In the genomic region with DNA sequence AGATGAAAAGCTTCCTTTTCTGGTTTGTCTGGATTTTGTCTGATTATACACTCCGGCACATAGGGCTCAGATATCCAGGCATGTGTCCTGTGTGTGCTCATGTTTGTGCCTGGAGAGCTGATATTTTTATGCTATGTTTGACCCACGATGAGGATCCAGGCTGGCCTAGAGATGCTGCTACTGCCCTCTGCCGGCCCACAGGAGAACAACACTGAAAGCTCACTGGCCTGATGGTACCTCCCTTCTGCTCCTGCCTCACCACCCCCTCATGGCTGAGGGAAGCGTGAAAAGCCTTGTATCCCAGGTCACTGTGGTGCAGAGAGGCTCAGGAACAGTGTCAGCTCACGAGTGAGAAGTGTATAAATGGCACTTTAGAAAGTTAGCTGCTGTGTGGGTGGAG, we compare ENCODE assay signal across 8 mouse cellular contexts. TPM values are rescaled to one million over a fixed set of nuclear protein-coding genes. Genes with fewer than 3 reads are reported as not detected.
DNase-seq lines count a peak whose midpoint lies in the region; ATAC-seq and TF ChIP-seq lines count a peak whose summit lies in the region.

No protein-coding gene starts in this region.

- no peak overlapping the region for H3K27ac ChIP-seq in hindbrain, embryonic 11.5 days (ENCODE audit: low read depth, low read length)
- no peak overlapping the region for H3K27ac ChIP-seq in hindbrain, embryonic 13.5 days
- no peak overlapping the region for H3K27ac ChIP-seq in cortical plate, adult 2 months (ENCODE audit: insufficient read depth, low read length)
- H3K27ac ChIP-seq in kidney, embryonic 14.5 days (ENCODE audit: low read depth, low read length) = no peak overlapping the region
- no peak overlapping the region for H3K27ac ChIP-seq in limb, embryonic 13.5 days
- H3K27ac ChIP-seq in midbrain, postnatal 0 days (ENCODE audit: low read depth, low read length) = no peak overlapping the region

- H3K4me1 ChIP-seq in hindbrain, embryonic 11.5 days (replicated peaks; ENCODE audit: control insufficient read depth, insufficient read depth, low read length) = no peaks in the 10 kb centered on the region
- 0 out of 2 replicates have a peak, but pooled peaks cover 7% of the 10 kb centered on the region for H3K4me1 ChIP-seq in hindbrain, embryonic 13.5 days (replicated peaks)
- no peaks in the 10 kb centered on the region for H3K4me1 ChIP-seq in cortical plate, adult 2 months (ENCODE audit: control insufficient read depth, insufficient read depth, low read length)
- no peaks in the 10 kb centered on the region; the same call in 1 of the 2 replicates for H3K4me1 ChIP-seq in kidney, embryonic 14.5 days (ENCODE audit: control insufficient read depth, insufficient read depth, low read length)
- peaks cover 11% of the 10 kb centered on the region; the same call in 1 of the 2 replicates for H3K4me1 ChIP-seq in limb, embryonic 13.5 days
- H3K4me1 ChIP-seq in midbrain, postnatal 0 days (ENCODE audit: insufficient read depth, low read length) = no peaks in the 10 kb centered on the region

- intact Hi-C loops in gastrocnemius, postnatal 36 days (cut with DNase I) = loop anchor here (2.0 to 5.0 kb wide), 2 partner anchors 47 to 104 kb away; no protein-coding TSS in a partner anchor

- H3K36me3 ChIP-seq in hindbrain, embryonic 11.5 days (ENCODE audit: control insufficient read depth, insufficient read depth, low read length) = no peaks in the 10 kb centered on the region
- H3K36me3 ChIP-seq in hindbrain, embryonic 13.5 days = no peaks in the 10 kb centered on the region
- no peaks in the 10 kb centered on the region for H3K36me3 ChIP-seq in kidney, embryonic 14.5 days (ENCODE audit: control insufficient read depth, insufficient read depth, low read length)
- no peaks in the 10 kb centered on the region for H3K36me3 ChIP-seq in limb, embryonic 13.5 days
- H3K36me3 ChIP-seq in midbrain, postnatal 0 days (ENCODE audit: insufficient read depth, low read length) = no peaks in the 10 kb centered on the region

- peak; percentile 94 for TF ChIP-seq CTCF in cortical plate, adult 2 months (IDR thresholded peaks at IDR 0.05; ENCODE audit: extremely low read depth, insufficient read depth, low read length)
- peak; percentile 95 for TF ChIP-seq CTCF in midbrain, postnatal 0 days (IDR thresholded peaks at IDR 0.05)

- DNase-seq in hindbrain, embryonic 11.5 days (ENCODE audit: low spot score) = peak; percentile 89
- DNase-seq in gastrocnemius, postnatal 36 days = peak; percentile 74 to 86
- DNase-seq in midbrain, postnatal 0 days (ENCODE audit: low spot score) = peak; percentile 77
- peak; percentile 64 to 82 for DNase-seq in spleen, postnatal 10 days (ENCODE audit: low spot score in 2 of 2)

- 6% methylated on average over 5 of the region's 5 CpGs for WGBS in hindbrain, embryonic 11.5 days
- 10% methylated on average over 5 of the region's 5 CpGs for WGBS in hindbrain, embryonic 13.5 days
- 6% methylated on average over 5 of the region's 5 CpGs for WGBS in kidney, embryonic 14.5 days
- 5% methylated on average over 5 of the region's 5 CpGs for WGBS in limb, embryonic 13.5 days
- WGBS in midbrain, postnatal 0 days = 7% methylated on average over 5 of the region's 5 CpGs

- H3K4me2 ChIP-seq in hindbrain, embryonic 11.5 days (replicated peaks; ENCODE audit: low read depth, low read length) = no peak overlapping the region
- H3K4me2 ChIP-seq in hindbrain, embryonic 13.5 days = no peak overlapping the region
- H3K4me2 ChIP-seq in kidney, embryonic 14.5 days (replicated peaks; ENCODE audit: low read depth, low read length) = no peak overlapping the region
- no peak overlapping the region for H3K4me2 ChIP-seq in limb, embryonic 13.5 days (replicated peaks)
- H3K4me2 ChIP-seq in midbrain, postnatal 0 days (ENCODE audit: low read depth, low read length, poor library complexity, severe bottlenecking) = no peak overlapping the region

- no peak for TF ChIP-seq POLR2A in cortical plate, adult 2 months (IDR thresholded peaks at IDR 0.05; ENCODE audit: extremely low read depth, insufficient read depth, low read length)

- no peak overlapping the region for H3K9ac ChIP-seq in hindbrain, embryonic 11.5 days (ENCODE audit: low read depth, low read length)
- H3K9ac ChIP-seq in hindbrain, embryonic 13.5 days = no peak overlapping the region
- no peak overlapping the region for H3K9ac ChIP-seq in kidney, embryonic 14.5 days (ENCODE audit: low read depth, low read length)
- H3K9ac ChIP-seq in limb, embryonic 13.5 days = no peak overlapping the region
- H3K9ac ChIP-seq in midbrain, postnatal 0 days (replicated peaks; ENCODE audit: low read length, poor library complexity, severe bottlenecking) = no peak overlapping the region

- ATAC-seq in hindbrain, embryonic 11.5 days (ENCODE audit: low FRiP score) = no peak; the same call in 1 of the 2 replicates
- no peak for ATAC-seq in hindbrain, embryonic 13.5 days (ENCODE audit: low FRiP score)
- ATAC-seq in kidney, embryonic 14.5 days (ENCODE audit: low FRiP score, low TSS enrichment) = peak; percentile 53; the same call in 1 of the 2 replicates
- peak; percentile 52; the same call in 1 of the 2 replicates for ATAC-seq in limb, embryonic 13.5 days (ENCODE audit: low FRiP score, low read depth)
- 0 out of 2 replicates have a peak, but pooled peaks have one; percentile 44 for ATAC-seq in midbrain, postnatal 0 days (ENCODE audit: low FRiP score)

- no peaks in the 10 kb centered on the region for H3K9me3 ChIP-seq in hindbrain, embryonic 11.5 days (ENCODE audit: control insufficient read depth, low read length)
- no peaks in the 10 kb centered on the region for H3K9me3 ChIP-seq in hindbrain, embryonic 13.5 days
- no peaks in the 10 kb centered on the region for H3K9me3 ChIP-seq in kidney, embryonic 14.5 days (ENCODE audit: control insufficient read depth, low read length)
- H3K9me3 ChIP-seq in limb, embryonic 13.5 days = no peaks in the 10 kb centered on the region
- no peaks in the 10 kb centered on the region for H3K9me3 ChIP-seq in midbrain, postnatal 0 days (ENCODE audit: low read length)

- H3K4me3 ChIP-seq in hindbrain, embryonic 11.5 days (ENCODE audit: low read depth, low read length) = no peak overlapping the region
- H3K4me3 ChIP-seq in hindbrain, embryonic 13.5 days = no peak overlapping the region
- H3K4me3 ChIP-seq in cortical plate, adult 2 months (ENCODE audit: insufficient read depth, low read length) = no peak overlapping the region
- H3K4me3 ChIP-seq in kidney, embryonic 14.5 days (ENCODE audit: low read length) = no peak overlapping the region
- H3K4me3 ChIP-seq in limb, embryonic 13.5 days = no peak overlapping the region
- no peak overlapping the region for H3K4me3 ChIP-seq in midbrain, postnatal 0 days (ENCODE audit: low read depth, low read length)

- no peaks in the 10 kb centered on the region for H3K27me3 ChIP-seq in hindbrain, embryonic 11.5 days (ENCODE audit: control insufficient read depth, insufficient read depth, low read length)
- H3K27me3 ChIP-seq in hindbrain, embryonic 13.5 days = no peaks in the 10 kb centered on the region
- H3K27me3 ChIP-seq in kidney, embryonic 14.5 days (ENCODE audit: control insufficient read depth, insufficient read depth, low read length) = no peaks in the 10 kb centered on the region
- H3K27me3 ChIP-seq in limb, embryonic 13.5 days = no peaks in the 10 kb centered on the region
- H3K27me3 ChIP-seq in midbrain, postnatal 0 days (ENCODE audit: insufficient read depth, low read length) = no peaks in the 10 kb centered on the region

RNA-seq across cellular contexts. Expression of gene Ankrd2, which starts 9.6 kb away (rescaled TPM):
- polyA plus RNA-seq in hindbrain, embryonic 11.5 days (2014; fragmentation: Nextera tagmentation; extraction: Ambion mirVana) = not detected in 2 replicates
- polyA plus RNA-seq in hindbrain, embryonic 13.5 days (2015; fragmentation: Nextera tagmentation; extraction: Ambion mirVana) = 0.35 and 0.53 TPM in 2 replicates
- polyA plus RNA-seq in cortical plate, adult 2 months (2012; rRNA removed) = 0.33 and 0.45 TPM in 2 replicates
- 100 to 1,000 TPM; 121 to 331 TPM for total RNA-seq in gastrocnemius, postnatal 36 days (2021)
- polyA plus RNA-seq in kidney, embryonic 14.5 days (2014; fragmentation: Nextera tagmentation; extraction: Ambion mirVana) = not detected in 2 replicates
- polyA plus RNA-seq in limb, embryonic 13.5 days (2015; fragmentation: Nextera tagmentation; extraction: Ambion mirVana) = 0.22 and 0.57 TPM in 2 replicates
- 0.71 and 1.7 TPM in 2 replicates for total RNA-seq in midbrain, postnatal 0 days (2014; rRNA removed)
- polyA plus RNA-seq in midbrain, postnatal 0 days (2015; fragmentation: Nextera tagmentation; extraction: Ambion mirVana) = 0.81 and 2.4 TPM in 2 replicates

RNA-seq across cellular contexts. Expression of gene Hoga1, which starts 19.3 kb away (rescaled TPM):
- 0.67 and 1.1 TPM in 2 replicates for polyA plus RNA-seq in hindbrain, embryonic 11.5 days (2014; fragmentation: Nextera tagmentation; extraction: Ambion mirVana)
- 1.3 and 1.7 TPM in 2 replicates for polyA plus RNA-seq in hindbrain, embryonic 13.5 days (2015; fragmentation: Nextera tagmentation; extraction: Ambion mirVana)
- 1.4 and 1.9 TPM in 2 replicates for polyA plus RNA-seq in cortical plate, adult 2 months (2012; rRNA removed)
- total RNA-seq in gastrocnemius, postnatal 36 days (2021) = 1 to 10 TPM; 2.9 to 3.7 TPM
- polyA plus RNA-seq in kidney, embryonic 14.5 days (2014; fragmentation: Nextera tagmentation; extraction: Ambion mirVana) = 7.2 and 9.8 TPM in 2 replicates
- 1.6 and 1.7 TPM in 2 replicates for polyA plus RNA-seq in limb, embryonic 13.5 days (2015; fragmentation: Nextera tagmentation; extraction: Ambion mirVana)
- 3.1 TPM in 2 replicates for total RNA-seq in midbrain, postnatal 0 days (2014; rRNA removed)
- polyA plus RNA-seq in midbrain, postnatal 0 days (2015; fragmentation: Nextera tagmentation; extraction: Ambion mirVana) = 3.4 and 4.0 TPM in 2 replicates

RNA-seq across cellular contexts. Expression of gene 4933411K16Rik, which starts 25.9 kb away (rescaled TPM):
- polyA plus RNA-seq in hindbrain, embryonic 11.5 days (2014; fragmentation: Nextera tagmentation; extraction: Ambion mirVana) = 0.11 TPM in 1 of 2 replicates, not detected in the other
- polyA plus RNA-seq in hindbrain, embryonic 13.5 days (2015; fragmentation: Nextera tagmentation; extraction: Ambion mirVana) = not detected in 2 replicates
- 0.08 and 0.13 TPM in 2 replicates for polyA plus RNA-seq in cortical plate, adult 2 months (2012; rRNA removed)
- under 1 TPM; 0.30 to 0.38 TPM for total RNA-seq in gastrocnemius, postnatal 36 days (2021)
- polyA plus RNA-seq in kidney, embryonic 14.5 days (2014; fragmentation: Nextera tagmentation; extraction: Ambion mirVana) = 0.33 and 0.61 TPM in 2 replicates
- 0.17 TPM in 1 of 2 replicates, not detected in the other for polyA plus RNA-seq in limb, embryonic 13.5 days (2015; fragmentation: Nextera tagmentation; extraction: Ambion mirVana)
- total RNA-seq in midbrain, postnatal 0 days (2014; rRNA removed) = 0.24 TPM in 1 of 2 replicates, not detected in the other
- polyA plus RNA-seq in midbrain, postnatal 0 days (2015; fragmentation: Nextera tagmentation; extraction: Ambion mirVana) = not detected in 2 replicates

RNA-seq across cellular contexts. Expression of gene Ubtd1, which starts 44.6 kb away (rescaled TPM):
- 6.5 and 7.7 TPM in 2 replicates for polyA plus RNA-seq in hindbrain, embryonic 11.5 days (2014; fragmentation: Nextera tagmentation; extraction: Ambion mirVana)
- 10.8 and 11.4 TPM in 2 replicates for polyA plus RNA-seq in hindbrain, embryonic 13.5 days (2015; fragmentation: Nextera tagmentation; extraction: Ambion mirVana)
- 14.9 and 17.4 TPM in 2 replicates for polyA plus RNA-seq in cortical plate, adult 2 months (2012; rRNA removed)
- 10 to 100 TPM; 11.7 to 13.4 TPM for total RNA-seq in gastrocnemius, postnatal 36 days (2021)
- polyA plus RNA-seq in kidney, embryonic 14.5 days (2014; fragmentation: Nextera tagmentation; extraction: Ambion mirVana) = 23.1 and 29.8 TPM in 2 replicates
- polyA plus RNA-seq in limb, embryonic 13.5 days (2015; fragmentation: Nextera tagmentation; extraction: Ambion mirVana) = 23.4 and 23.8 TPM in 2 replicates
- total RNA-seq in midbrain, postnatal 0 days (2014; rRNA removed) = 17.5 and 22.1 TPM in 2 replicates
- 12.2 and 12.8 TPM in 2 replicates for polyA plus RNA-seq in midbrain, postnatal 0 days (2015; fragmentation: Nextera tagmentation; extraction: Ambion mirVana)

RNA-seq across cellular contexts. Expression of gene Mms19, which starts 45.2 kb away (rescaled TPM):
- polyA plus RNA-seq in hindbrain, embryonic 11.5 days (2014; fragmentation: Nextera tagmentation; extraction: Ambion mirVana) = 32.5 and 32.6 TPM in 2 replicates
- 36.5 and 39.7 TPM in 2 replicates for polyA plus RNA-seq in hindbrain, embryonic 13.5 days (2015; fragmentation: Nextera tagmentation; extraction: Ambion mirVana)
- polyA plus RNA-seq in cortical plate, adult 2 months (2012; rRNA removed) = 44.3 and 52.0 TPM in 2 replicates
- 1 to 10 TPM; 6.6 to 7.7 TPM for total RNA-seq in gastrocnemius, postnatal 36 days (2021)
- polyA plus RNA-seq in kidney, embryonic 14.5 days (2014; fragmentation: Nextera tagmentation; extraction: Ambion mirVana) = 33.4 and 42.3 TPM in 2 replicates
- polyA plus RNA-seq in limb, embryonic 13.5 days (2015; fragmentation: Nextera tagmentation; extraction: Ambion mirVana) = 40.1 and 43.9 TPM in 2 replicates
- 45.7 and 62.5 TPM in 2 replicates for total RNA-seq in midbrain, postnatal 0 days (2014; rRNA removed)
- polyA plus RNA-seq in midbrain, postnatal 0 days (2015; fragmentation: Nextera tagmentation; extraction: Ambion mirVana) = 26.1 TPM in 2 replicates

Comparison
In these comparisons a context has a peak if more than half of its experiments do, and no peak if none do; other contexts are left out.
1. ATAC-seq: peak in kidney, embryonic 14.5 days (single experiment), limb, embryonic 13.5 days (single experiment) and midbrain, postnatal 0 days (single experiment); none in hindbrain, embryonic 11.5 days (single experiment) and hindbrain, embryonic 13.5 days (single experiment).
2. Peak in every context shown above with its lines, with median percentiles within 50 percentile points of each other: DNase-seq.